Mouse (Mus musculus) MEL (cell line): ENCODE measurements around the gene Spats1. TPM values are rescaled to one million over a fixed set of nuclear protein-coding genes. Genes with fewer than 3 reads are reported as not detected.
"Not testable (repeated sequence)": the region's sequence is repeated elsewhere in the genome, so short reads cannot be mapped to it uniquely, and the experiment has no call there.

Source experiments
- DNase-seq: peaks from one replicate; pipeline ENCODE4 v3.0.0; 2011; ENCODE audit warnings: low read depth, low spot score
- H3K27ac ChIP-seq: 2 replicates; pipeline ENCODE4 v1.5.1; 2012; ENCODE audit warnings: low read depth, mild to moderate bottlenecking, control low read depth, low read length, moderate library complexity; ENCODE audit not compliant: control insufficient read depth
- H3K27me3 ChIP-seq, 2 experiments: fragments of 150-350 bp in 1 of 2; sonication (generic) in 1 of 2; 2 replicates each; pipeline ENCODE4 v1.6.1; 2012; ENCODE audit warnings: low read length in 2 of 2, mild to moderate bottlenecking in 2 of 2, improper control_type of control experiment in 1 of 2, moderate library complexity in 1 of 2; ENCODE audit not compliant: insufficient read depth in 2 of 2, control insufficient read depth in 1 of 2
- H3K36me3 ChIP-seq, 2 experiments: 2 replicates each; pipeline ENCODE4 v1.6.1; 2012 to 2014; ENCODE audit warnings: low read length in 2 of 2, improper control_type of control experiment in 1 of 2, inconsistent platforms in 1 of 2, mild to moderate bottlenecking in 1 of 2; ENCODE audit not compliant: insufficient read depth in 2 of 2, control insufficient read depth in 1 of 2
- H3K4me1 ChIP-seq, 2 experiments: fragments of 150-350 bp in 1 of 2; sonication (generic) in 1 of 2; 2 replicates each; pipeline ENCODE4 v1.6.1; 2012; ENCODE audit warnings: low read length in 2 of 2, improper control_type of control experiment in 1 of 2, mild to moderate bottlenecking in 1 of 2; ENCODE audit not compliant: insufficient read depth in 2 of 2, control insufficient read depth in 1 of 2
- H3K4me3 ChIP-seq, 2 experiments: fragments of 150-350 bp in 1 of 2; sonication (generic) in 1 of 2; 2 replicates each; pipeline ENCODE4 v1.5.1; 2012; ENCODE audit warnings: low read depth in 2 of 2, low read length in 2 of 2, mild to moderate bottlenecking in 2 of 2, moderate library complexity in 2 of 2, control low read depth in 1 of 2, improper control_type of control experiment in 1 of 2; ENCODE audit not compliant: control insufficient read depth in 1 of 2, insufficient read depth in 1 of 2
- H3K79me2 ChIP-seq: 2 replicates; pipeline ENCODE4 v1.6.1; 2012; ENCODE audit warnings: mild to moderate bottlenecking, low read length, moderate library complexity; ENCODE audit not compliant: control insufficient read depth, poor library complexity, insufficient read depth
- H3K9ac ChIP-seq: 2 replicates; pipeline ENCODE4 v1.6.1; 2012; ENCODE audit warnings: low read depth, mild to moderate bottlenecking, control low read depth, low read length, moderate library complexity; ENCODE audit not compliant: control insufficient read depth, poor library complexity, severe bottlenecking
- H3K9me3 ChIP-seq: fragments of 150-350 bp; sonication (generic); replicated peaks from 2 replicates; pipeline ENCODE4 v1.6.1; 2012; ENCODE audit warnings: mild to moderate bottlenecking, low read length, improper control_type of control experiment, moderate library complexity; ENCODE audit not compliant: insufficient read depth
- BHLHE40 ChIP-seq: IDR thresholded peaks from 2 replicates; pipeline ENCODE4 v1.6.1; 2012; ENCODE audit warnings: low read depth, mild to moderate bottlenecking, inconsistent platforms, low read length, improper control_type of control experiment, borderline replicate concordance
- CHD1 ChIP-seq: IDR thresholded peaks from 2 replicates; pipeline ENCODE4 v1.6.1; 2012; ENCODE audit warnings: low read depth, mild to moderate bottlenecking, inconsistent platforms, low read length, improper control_type of control experiment
- CHD2 ChIP-seq: IDR thresholded peaks from 2 replicates; pipeline ENCODE4 v1.6.1; 2011; ENCODE audit warnings: low read length, improper control_type of control experiment
- E2F4 ChIP-seq: IDR thresholded peaks from 2 replicates; pipeline ENCODE4 v1.6.1; 2011; ENCODE audit warnings: low read depth, low read length, improper control_type of control experiment, borderline replicate concordance
- EP300 ChIP-seq, 2 experiments: IDR thresholded peaks; 2 replicates each; pipeline ENCODE4 v1.6.1; 2011; ENCODE audit warnings: improper control_type of control experiment in 2 of 2, low read length in 2 of 2, low read depth in 1 of 2, mild to moderate bottlenecking in 1 of 2
- GATA1 ChIP-seq: IDR thresholded peaks from 2 replicates; pipeline ENCODE4 v1.6.1; 2011; ENCODE audit warnings: low read depth, low read length, improper control_type of control experiment
- KAT2A ChIP-seq: conservative IDR thresholded peaks from 2 replicates; pipeline ENCODE4 v1.6.1; 2012; ENCODE audit warnings: low read depth, low read length, improper control_type of control experiment, inconsistent platforms
- MAFK ChIP-seq: IDR thresholded peaks from 2 replicates; pipeline ENCODE4 v1.6.1; 2011; ENCODE audit warnings: low read depth, mild to moderate bottlenecking, low read length, improper control_type of control experiment, borderline replicate concordance
- MAX ChIP-seq: IDR thresholded peaks from 2 replicates; pipeline ENCODE4 v1.6.1; 2011; ENCODE audit warnings: low read length, improper control_type of control experiment
- MAZ ChIP-seq: IDR thresholded peaks from 2 replicates; pipeline ENCODE4 v1.6.1; 2012; ENCODE audit warnings: low read depth, mild to moderate bottlenecking, inconsistent platforms, low read length, improper control_type of control experiment
- MXI1 ChIP-seq: IDR thresholded peaks from 2 replicates; pipeline ENCODE4 v1.6.1; 2011; ENCODE audit warnings: mild to moderate bottlenecking, low read depth, low read length, improper control_type of control experiment
- MYC ChIP-seq: IDR thresholded peaks from 2 replicates; pipeline ENCODE4 v1.6.1; 2011; ENCODE audit warnings: low read depth, mild to moderate bottlenecking, low read length, improper control_type of control experiment, moderate library complexity
- NELFE ChIP-seq: IDR thresholded peaks from 2 replicates; pipeline ENCODE4 v1.6.1; 2011; ENCODE audit warnings: low read depth, low read length, improper control_type of control experiment
- POLR2A ChIP-seq, 2 experiments: IDR thresholded peaks; 2 replicates each; pipeline ENCODE4 v1.6.1; 2011 to 2012; ENCODE audit warnings: low read length in 2 of 2, mild to moderate bottlenecking in 2 of 2, control low read depth in 1 of 2, improper control_type of control experiment in 1 of 2, low read depth in 1 of 2, moderate library complexity in 1 of 2; ENCODE audit not compliant: control insufficient read depth in 1 of 2, insufficient read depth in 1 of 2, poor library complexity in 1 of 2
- POLR2AphosphoS2 ChIP-seq: IDR thresholded peaks from 2 replicates; pipeline ENCODE4 v1.6.1; 2011; ENCODE audit warnings: low read length, improper control_type of control experiment
- SMC3 ChIP-seq: IDR thresholded peaks from 2 replicates; pipeline ENCODE4 v1.6.1; 2011; ENCODE audit warnings: low read depth, low read length, improper control_type of control experiment
- TAL1 ChIP-seq: IDR thresholded peaks from 2 replicates; pipeline ENCODE4 v1.6.1; 2012; ENCODE audit warnings: mild to moderate bottlenecking, inconsistent platforms, low read length, moderate library complexity, mixed read lengths
- TCF12 ChIP-seq: IDR thresholded peaks from 2 replicates; pipeline ENCODE4 v1.6.1; 2014; ENCODE audit warnings: low read depth, mild to moderate bottlenecking, inconsistent platforms, low read length, improper control_type of control experiment, moderate library complexity
- UBTF ChIP-seq: IDR thresholded peaks from 2 replicates; pipeline ENCODE4 v1.6.1; 2012; ENCODE audit warnings: low read depth, mild to moderate bottlenecking, inconsistent platforms, low read length, improper control_type of control experiment, moderate library complexity, borderline replicate concordance; ENCODE audit not compliant: insufficient read depth
- ZKSCAN1 ChIP-seq: IDR thresholded peaks from 2 replicates; pipeline ENCODE4 v1.6.1; 2012; ENCODE audit warnings: low read depth, mild to moderate bottlenecking, inconsistent platforms, low read length, improper control_type of control experiment, moderate library complexity
- ZMIZ1 ChIP-seq: IDR thresholded peaks from 2 replicates; pipeline ENCODE4 v1.6.1; 2012; ENCODE audit warnings: low read depth, mild to moderate bottlenecking, inconsistent platforms, low read length, improper control_type of control experiment, moderate library complexity
- polyA plus RNA-seq, 2 experiments: library from polyadenylated mRNA; stranded (reverse) in 1 of 2; unstranded in 1 of 2; fragments of >175 nt in 1 of 2; fragments of >200 nt in 1 of 2; gene quantifications; 2 replicates each; pipeline versions ENCODE4 v1.2.1 to v1.2.4; 2012; ENCODE audit warnings: low replicate concordance in 2 of 2, low read depth in 1 of 2; ENCODE audit not compliant: insufficient read length in 2 of 2, insufficient read depth in 1 of 2, missing spikeins in 1 of 2
- total RNA-seq: library from RNA; depleted of rRNA; stranded (reverse); fragments of 300-350 nt; gene quantifications from 2 replicates; pipeline ENCODE4 v1.2.3, GENCODE M21; 2012

Spats1 gene
- total and polyA plus RNA-seq, 3 experiments: 1.5 to 149 (median 2.5) TPM

- no peak for TF ChIP-seq ZMIZ1
- TF ChIP-seq MAX: no peak
Observed at GRCm38 (mm10) chr17:45417387-45417786, 57.8 kb downstream of the Spats1 start (continued).

GRCm38 (mm10) chr17:45411617-45412016 is 63.6 kb downstream of the Spats1 start:
- H3K27me3 ChIP-seq: not testable (repeated sequence)

DNA sequence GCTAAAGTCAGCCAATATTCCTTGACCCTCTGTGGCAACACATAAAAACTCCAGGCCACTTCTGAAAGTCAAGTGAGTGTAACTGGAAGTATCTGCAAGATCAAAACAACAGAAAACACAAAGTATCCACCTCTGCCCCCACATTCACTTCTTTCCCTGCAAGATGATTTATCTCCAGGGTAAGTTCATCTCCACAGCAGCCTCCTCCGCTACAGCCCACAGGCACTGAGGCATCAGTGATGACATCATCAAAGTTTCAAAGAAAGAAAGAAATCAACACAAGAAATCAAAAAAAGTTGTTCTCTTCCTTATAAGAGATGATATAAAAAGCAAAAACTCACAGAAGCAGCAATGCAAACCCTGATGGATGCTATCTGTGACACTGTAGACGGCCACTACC is 66.5 kb downstream of the Spats1 start:
- Histone ChIP-seq H3K9ac (no peak overlapping the region), H3K79me2 (no peaks in the 10 kb centered on the region), H3K4me1 (no peaks in the 10 kb centered on the region), H3K9me3 (no peaks in the 10 kb centered on the region), H3K36me3 (peaks cover 2 to 49% of the 10 kb centered on the region in 2 experiments; a peak in 3 of 4 replicates), H3K27ac (no peak overlapping the region), H3K4me3 (no peak overlapping the region), H3K27me3 (no peaks in the 10 kb centered on the region)
- DNase-seq: no peak
- TF ChIP-seq TCF12 (no peak), MYC (no peak), BHLHE40 (no peak), POLR2A (IDR thresholded peaks at IDR 0.05; ENCODE audit: control insufficient read depth in 1 of 2, insufficient read depth in 1 of 2, low read depth in 1 of 2, low read length in 2 of 2, poor library complexity in 1 of 2) (no peak), KAT2A (no peak), MXI1 (no peak), EP300 (IDR thresholded peaks at IDR 0.05; ENCODE audit: low read depth in 1 of 2, low read length in 2 of 2) (no peak), MAFK (no peak), ZKSCAN1 (no peak), POLR2AphosphoS2 (no peak), NELFE (no peak), MAZ (no peak), UBTF (no peak), SMC3 (no peak), CHD1 (no peak), TAL1 (no peak), E2F4 (no peak), CHD2 (no peak), GATA1 (no peak)

More at GRCm38 (mm10) chr17:45411617-45412016, 63.6 kb downstream of the Spats1 start:
- H3K27ac ChIP-seq, H3K9me3 ChIP-seq, H3K9ac ChIP-seq, H3K79me2 ChIP-seq, DNase-seq, H3K4me1 ChIP-seq, H3K4me3 ChIP-seq: not testable (repeated sequence)
- H3K36me3 ChIP-seq: peaks cover 2 to 57% of the 10 kb centered on the region in 2 experiments; a peak in 3 of 4 replicates
